Mouse (Mus musculus) thymus, adult 2 months (tissue): ENCODE measurements around the gene Abca2.

ENCODE experiments used
- CTCF ChIP-seq: fragments of 200-500 bp; IDR thresholded peaks from 2 replicates; pipeline ENCODE4 v1.5.1; 2012; ENCODE audit warnings: mild to moderate bottlenecking, control low read depth, low read length, moderate library complexity, borderline replicate concordance; ENCODE audit not compliant: control insufficient read depth, poor library complexity, insufficient read depth; ENCODE audit errors: extremely low read depth
- POLR2A ChIP-seq: fragments of 200-500 bp; IDR thresholded peaks from 2 replicates; pipeline ENCODE4 v1.6.1; 2012; ENCODE audit warnings: mild to moderate bottlenecking, low read length, control low read depth, moderate library complexity; ENCODE audit not compliant: control insufficient read depth, poor library complexity, insufficient read depth; ENCODE audit errors: extremely low read depth

- TF ChIP-seq POLR2A (no peak), CTCF (no peak)
These were observed 31.6 kb downstream of the Abca2 start for GRCm38 (mm10) chr2:25460135-25460534.
